ENCODE assay signal across 43 mouse cellular contexts in the genomic region with DNA sequence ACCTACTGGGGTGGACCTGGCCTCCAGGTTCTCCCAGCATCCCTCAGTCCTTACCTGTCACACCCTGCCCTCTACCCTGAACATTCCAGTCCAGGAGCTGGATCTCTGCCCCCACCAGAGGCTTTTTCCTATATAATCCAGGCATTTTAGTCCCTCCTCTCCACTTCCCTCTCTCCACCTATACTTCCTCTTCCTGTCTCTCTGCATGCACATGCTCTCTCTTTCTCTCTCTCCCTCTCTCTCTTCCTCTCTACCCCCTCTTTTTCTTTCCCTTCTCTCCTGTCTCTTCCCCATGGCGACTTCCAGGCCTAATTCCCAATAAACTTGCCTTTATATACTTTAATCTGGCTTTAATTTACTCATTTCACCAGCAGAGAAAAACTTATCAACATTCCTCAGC. TPM values are rescaled to one million over a fixed set of nuclear protein-coding genes. Genes with fewer than 3 reads are reported as not detected.
"Had no signal": no experiment of that assay in that cellular context is flagged by ENCODE, and none has a peak within 500 bp of the region (broad histone marks: within the 10 kb centered on the region; RNA-seq: fewer than 3 reads in every experiment).

No protein-coding gene starts in this region.

- H3K27ac ChIP-seq: limb, embryonic 10.5 days; limb, embryonic 12.5 days; limb, embryonic 13.5 days; limb, embryonic 15.5 days; liver, embryonic 12.5 days; liver, embryonic 13.5 days; liver, embryonic 14.5 days; liver, embryonic 15.5 days; lung, embryonic 15.5 days; macrophage; midbrain, embryonic 10.5 days; midbrain, embryonic 12.5 days; midbrain, embryonic 13.5 days; midbrain, embryonic 15.5 days had no signal

- H3K9me3 ChIP-seq: limb, embryonic 10.5 days; limb, embryonic 12.5 days; limb, embryonic 13.5 days; limb, embryonic 15.5 days; liver, embryonic 12.5 days; liver, embryonic 13.5 days; liver, embryonic 15.5 days; lung, embryonic 15.5 days; megakaryocyte, embryonic 14.5 days; midbrain, embryonic 10.5 days; midbrain, embryonic 12.5 days; midbrain, embryonic 13.5 days had no signal

- H3K9ac ChIP-seq: limb, embryonic 12.5 days; limb, embryonic 13.5 days; limb, embryonic 15.5 days; liver, embryonic 12.5 days; liver, embryonic 13.5 days; liver, embryonic 14.5 days; liver, embryonic 15.5 days; liver, postnatal 0 days; lung, embryonic 14.5 days; lung, embryonic 15.5 days; midbrain, embryonic 12.5 days; midbrain, embryonic 13.5 days; midbrain, embryonic 15.5 days had no signal

- H3K4me3 ChIP-seq: limb, embryonic 10.5 days; limb, embryonic 12.5 days; limb, embryonic 13.5 days; limb, embryonic 15.5 days; liver, embryonic 12.5 days; liver, embryonic 13.5 days; liver, embryonic 15.5 days; lung, embryonic 15.5 days; megakaryocyte, embryonic 14.5 days; midbrain, embryonic 10.5 days; midbrain, embryonic 12.5 days; midbrain, embryonic 13.5 days; midbrain, embryonic 15.5 days; myocyte had no signal

- DNase-seq: left cerebral cortex, postnatal 4 days; liver; liver, embryonic 13.5 days; liver, postnatal 0 days; lung, adult 18-20 months; lung, adult 2 months; lung, embryonic 14.5 days; lung, postnatal 10 days; lung, postnatal 14 days; lung, postnatal 36 days; lung, postnatal 4 days; midbrain, embryonic 14.5 days had no signal

- H3K4me1 ChIP-seq: limb, embryonic 12.5 days had no signal

- H3K27me3 ChIP-seq: liver, embryonic 15.5 days; lung, embryonic 15.5 days; megakaryocyte, embryonic 14.5 days had no signal

- H3K36me3 ChIP-seq: limb, embryonic 10.5 days; limb, embryonic 12.5 days; limb, embryonic 13.5 days; limb, embryonic 15.5 days; liver, embryonic 12.5 days; liver, embryonic 13.5 days; liver, embryonic 15.5 days; lung, embryonic 15.5 days; midbrain, embryonic 10.5 days; midbrain, embryonic 12.5 days; midbrain, embryonic 13.5 days; midbrain, embryonic 15.5 days had no signal

RNA-seq across cellular contexts. Expression of gene Cel, which starts 25.4 kb away (rescaled TPM):
- total RNA-seq: left cerebral cortex, adult 8-10 months; left cerebral cortex, postnatal 10 days; left cerebral cortex, postnatal 14 days; left cerebral cortex, postnatal 25 days; left cerebral cortex, postnatal 36 days; left cerebral cortex, postnatal 4 days; megakaryocyte progenitor cell, adult 5-6 weeks; megakaryocyte, adult 5-6 weeks; megakaryocyte-erythroid progenitor cell, adult 5-6 weeks; midbrain, postnatal 0 days; monocyte, adult 5-6 weeks had no signal
- polyA plus RNA-seq: limb, embryonic 10.5 days; limb, embryonic 11.5 days; limb, embryonic 12.5 days; limb, embryonic 15.5 days; liver, embryonic 11.5 days; liver, embryonic 12.5 days; liver, postnatal 0 days; lung, embryonic 14.5 days; lung, embryonic 15.5 days; lung, postnatal 0 days; macrophage; midbrain, embryonic 10.5 days; midbrain, embryonic 12.5 days; midbrain, embryonic 14.5 days; midbrain, embryonic 16.5 days; midbrain, postnatal 0 days; myocyte; neural tube, embryonic 11.5 days had no signal

RNA-seq across cellular contexts. Expression of gene Gfi1b, which starts 33.2 kb away (rescaled TPM):
- total RNA-seq: left cerebral cortex, adult 8-10 months; left cerebral cortex, postnatal 10 days; left cerebral cortex, postnatal 14 days; left cerebral cortex, postnatal 25 days; left cerebral cortex, postnatal 36 days; left cerebral cortex, postnatal 4 days; liver, adult 2 months; midbrain, postnatal 0 days had no signal
- polyA plus RNA-seq: liver, adult 2 months; midbrain, embryonic 15.5 days; midbrain, embryonic 16.5 days; midbrain, postnatal 0 days; myocyte had no signal
